Mouse (Mus musculus) lung, embryonic 15.5 days (tissue): ENCODE results near the gene Stac2. TPM values are rescaled to one million over a fixed set of nuclear protein-coding genes. Genes with fewer than 3 reads are reported as not detected.

ENCODE experiments used
- ATAC-seq: fragments of 200-750 bp; cut with Nextera tagmentation; 2 replicates; pipeline ENCODE4 v1.8.0; 2017; ENCODE audit warnings: moderate number of reproducible peaks, borderline replicate concordance; ENCODE audit not compliant: low FRiP score, low TSS enrichment; ENCODE audit errors: extremely low read depth
- H3K27ac ChIP-seq: fragments of 300-500 bp; sonication (generic); 2 replicates; pipeline ENCODE4 v1.5.1; 2015; ENCODE audit warnings: moderate library complexity, mild to moderate bottlenecking, inconsistent platforms
- H3K27me3 ChIP-seq: fragments of 300-500 bp; sonication (generic); 2 replicates; pipeline ENCODE4 v1.6.1; 2015; ENCODE audit warnings: inconsistent platforms
- H3K36me3 ChIP-seq: fragments of 300-500 bp; sonication (generic); 2 replicates; pipeline ENCODE4 v1.6.1; 2015; ENCODE audit warnings: inconsistent platforms
- H3K4me1 ChIP-seq: fragments of 300-500 bp; sonication (generic); 2 replicates; pipeline ENCODE4 v1.6.1; 2015; ENCODE audit warnings: inconsistent platforms
- H3K4me2 ChIP-seq: fragments of 300-500 bp; sonication (generic); 2 replicates; pipeline ENCODE4 v1.6.1; 2015; ENCODE audit warnings: inconsistent platforms, mild to moderate bottlenecking, moderate library complexity
- H3K4me3 ChIP-seq: fragments of 300-500 bp; sonication (generic); 2 replicates; pipeline ENCODE4 v1.5.1; 2015; ENCODE audit warnings: mild to moderate bottlenecking, inconsistent platforms
- H3K9ac ChIP-seq: fragments of 300-500 bp; sonication (generic); 2 replicates; pipeline ENCODE4 v1.6.1; 2015; ENCODE audit warnings: inconsistent platforms
- H3K9me3 ChIP-seq: fragments of 300-500 bp; sonication (generic); 2 replicates; pipeline ENCODE4 v1.6.1; 2016; ENCODE audit warnings: inconsistent platforms
- WGBS: fragments of 180-500 bp; shearing (Covaris S2); methylation state at CpG from one replicate; pipeline ENCODE4 v1.1.7; 2015; 5-methylcytosine and 5-hydroxymethylcytosine counted together
- polyA plus RNA-seq: library from polyadenylated mRNA; unstranded; fragments of >200 nt; fragmentation: Nextera tagmentation; extraction: Ambion mirVana; gene quantifications from 2 replicates; pipeline ENCODE4 v1.2.1, GENCODE M21; 2015

The Stac2 gene
- polyA plus RNA-seq, 1 experiment from 2014 or later = 0.16 TPM

DNA sequence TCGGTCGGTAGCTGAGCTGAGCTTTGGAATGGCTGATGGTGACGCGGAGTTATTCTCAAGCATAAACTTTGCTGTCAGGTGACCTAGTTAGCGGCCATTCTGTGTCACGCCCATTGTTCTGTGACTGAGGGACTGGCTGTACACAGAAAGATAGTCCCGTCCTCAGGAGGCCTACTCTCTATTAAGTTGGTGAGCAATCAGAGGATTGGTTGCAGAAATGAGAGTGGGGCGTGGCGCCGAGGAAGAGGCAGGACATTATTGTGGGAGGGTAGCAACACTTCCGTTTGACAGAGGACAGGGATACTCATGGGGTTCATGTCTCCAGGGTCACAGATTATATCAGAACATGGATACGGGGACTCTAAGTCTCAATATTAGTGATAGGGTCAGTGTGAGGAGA lies 12.9 kb upstream of the Stac2 start:
- no peaks in the 10 kb centered on the region for H3K27me3 ChIP-seq
- H3K4me2 ChIP-seq = no peak overlapping the region
- H3K9ac ChIP-seq = no peak overlapping the region
- H3K4me3 ChIP-seq = no peak overlapping the region
- H3K4me1 ChIP-seq = no peaks in the 10 kb centered on the region
- WGBS = 90% methylated on average over 12 of the region's 12 CpGs
- no peaks in the 10 kb centered on the region for H3K36me3 ChIP-seq
- ATAC-seq = no peak
- no peaks in the 10 kb centered on the region for H3K9me3 ChIP-seq
- H3K27ac ChIP-seq = no peak overlapping the region

GRCm38 (mm10) chr11:98061904-98062562 lies 8.8 kb upstream of the Stac2 start:
- Histone ChIP-seq H3K27ac (no peak overlapping the region), H3K9me3 (no peaks in the 10 kb centered on the region), H3K9ac (no peak overlapping the region), H3K4me2 (no peak overlapping the region), H3K4me1 (no peaks in the 10 kb centered on the region), H3K36me3 (no peaks in the 10 kb centered on the region), H3K27me3 (peaks cover 5% of the 10 kb centered on the region; the same call in 1 of the 2 replicates), H3K4me3 (no peak overlapping the region)
- WGBS = 46% methylated on average over 6 of the region's 6 CpGs
- ATAC-seq = no peak

DNA sequence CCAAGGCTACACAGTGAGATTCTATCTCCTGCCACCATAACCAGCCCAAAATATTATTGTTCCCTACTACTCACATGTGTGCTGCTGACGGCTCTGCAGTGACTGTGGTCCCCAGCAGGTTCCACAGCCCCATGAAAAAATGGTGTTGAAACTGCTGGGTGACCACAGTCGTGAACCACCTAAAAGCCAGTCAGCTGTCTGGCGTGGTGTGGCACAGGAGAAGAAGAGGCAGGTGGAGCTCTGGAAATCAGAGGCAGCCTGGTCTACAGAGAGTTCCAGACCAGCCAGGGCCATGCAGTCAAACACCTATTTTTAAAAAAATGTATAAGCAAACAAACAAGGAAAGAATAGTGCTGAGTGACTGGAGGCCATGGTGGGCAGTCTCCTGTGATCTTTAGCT lies 8.2 kb upstream of the Stac2 start:
- Histone ChIP-seq H3K27ac (no peak overlapping the region), H3K4me2 (no peak overlapping the region), H3K4me3 (no peak overlapping the region), H3K27me3 (peaks cover 7% of the 10 kb centered on the region; the same call in 1 of the 2 replicates), H3K36me3 (no peaks in the 10 kb centered on the region), H3K4me1 (no peaks in the 10 kb centered on the region), H3K9me3 (no peaks in the 10 kb centered on the region), H3K9ac (no peak overlapping the region)
- WGBS = 64% methylated on average over 3 of the region's 3 CpGs
- ATAC-seq = no peak

- no peak overlapping the region for H3K4me3 ChIP-seq
- no peaks in the 10 kb centered on the region for H3K9me3 ChIP-seq
- H3K27me3 ChIP-seq = peaks cover 15% of the 10 kb centered on the region; the same call in 1 of the 2 replicates
- H3K36me3 ChIP-seq = no peaks in the 10 kb centered on the region
- no peaks in the 10 kb centered on the region for H3K4me1 ChIP-seq
- no peak overlapping the region for H3K4me2 ChIP-seq
- H3K27ac ChIP-seq = no peak overlapping the region
- H3K9ac ChIP-seq = no peak overlapping the region
- 57% methylated on average over 5 of the region's 5 CpGs for WGBS
- ATAC-seq = no peak
These were observed 6.9 kb upstream of the Stac2 start for GRCm38 (mm10) chr11:98060104-98060692.

DNA sequence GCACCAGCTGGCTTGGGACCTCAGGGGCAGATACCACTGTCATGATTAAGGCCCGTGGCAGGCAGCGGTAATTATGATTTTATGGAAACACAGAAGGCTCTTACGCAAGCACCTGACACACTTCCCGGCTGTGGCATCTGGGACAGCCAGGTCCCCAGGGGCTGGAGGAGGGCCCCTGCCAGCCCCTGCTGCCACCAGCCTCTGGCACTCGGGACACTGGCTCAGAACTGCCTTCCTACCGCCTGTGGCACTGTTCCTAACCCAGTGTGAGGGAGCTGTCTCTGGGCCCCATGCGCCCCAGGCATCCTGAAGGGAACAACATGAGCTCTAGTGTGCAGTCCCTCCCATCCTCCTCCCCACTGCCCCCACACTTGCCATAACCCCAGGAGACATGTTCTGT lies 6.4 kb upstream of the Stac2 start:
- Histone ChIP-seq H3K36me3 (no peaks in the 10 kb centered on the region), H3K9me3 (no peaks in the 10 kb centered on the region), H3K4me2 (no peak overlapping the region), H3K27ac (no peak overlapping the region), H3K4me1 (no peaks in the 10 kb centered on the region), H3K9ac (no peak overlapping the region), H3K27me3 (peaks cover 20% of the 10 kb centered on the region; the same call in 1 of the 2 replicates), H3K4me3 (no peak overlapping the region)
- ATAC-seq = no peak
- WGBS = 56% methylated on average over 7 of the region's 7 CpGs

DNA sequence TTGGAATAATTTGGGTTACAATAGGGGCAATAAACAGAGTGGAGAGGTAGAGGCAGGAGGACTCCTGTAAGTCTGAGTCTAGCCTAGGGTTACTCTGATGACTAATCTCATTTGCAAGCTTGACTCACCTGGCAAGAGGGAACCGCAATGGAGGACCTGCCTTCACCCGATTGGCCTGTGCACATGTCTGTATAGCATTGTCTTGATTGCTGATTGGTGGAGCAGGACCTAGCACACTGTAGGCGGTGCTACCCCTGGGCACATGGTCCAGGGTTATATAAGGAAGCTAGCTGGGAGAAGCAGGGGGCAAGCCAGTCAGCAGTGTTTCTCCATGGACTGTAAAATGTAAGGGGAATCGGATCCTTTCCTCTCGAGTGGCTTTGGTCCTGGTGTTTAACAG lies 4.7 kb upstream of the Stac2 start:
- H3K4me2 ChIP-seq = no peak overlapping the region
- no peak overlapping the region for H3K9ac ChIP-seq
- H3K27ac ChIP-seq = no peak overlapping the region
- H3K4me1 ChIP-seq = peaks cover 3% of the 10 kb centered on the region
- H3K4me3 ChIP-seq = no peak overlapping the region
- H3K27me3 ChIP-seq = peaks cover 34% of the 10 kb centered on the region
- 79% methylated on average over 5 of the region's 5 CpGs for WGBS
- H3K36me3 ChIP-seq = no peaks in the 10 kb centered on the region
- H3K9me3 ChIP-seq = no peaks in the 10 kb centered on the region
- ATAC-seq = no peak

DNA sequence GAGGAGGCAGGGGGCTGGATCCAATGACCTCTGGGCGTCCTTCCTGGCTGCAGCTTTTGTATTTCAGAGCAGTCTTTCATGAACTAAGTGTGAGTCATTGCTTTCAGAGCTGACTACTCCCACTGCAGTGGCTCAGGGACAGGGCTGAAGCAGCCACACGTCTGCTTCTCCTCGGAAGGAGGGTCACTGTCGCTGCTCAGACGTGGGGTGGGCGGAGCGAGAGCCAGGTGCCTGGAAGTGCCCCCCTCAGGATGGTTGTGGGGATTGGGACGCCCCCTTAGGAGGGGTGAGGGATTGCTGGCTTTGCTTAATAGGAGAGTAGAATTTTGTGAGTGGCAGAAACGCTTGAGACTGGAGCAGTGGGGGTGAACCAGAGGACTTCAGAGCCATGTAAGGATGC lies 4.2 kb upstream of the Stac2 start:
- ATAC-seq = no peak
- Histone ChIP-seq H3K27me3 (peaks cover 39% of the 10 kb centered on the region), H3K9ac (no peak overlapping the region)

GRCm38 (mm10) chr11:98052129-98052988 lies 903 bp downstream of the Stac2 start:
- Histone ChIP-seq H3K4me1 (peaks cover 18% of the 10 kb centered on the region), H3K9ac (peak overlapping the region; percentile 14; the same call in 1 of the 2 replicates), H3K27ac (no peak overlapping the region)

More for the DNA sequence above, 4.2 kb upstream of the Stac2 start:
- H3K4me3 ChIP-seq = no peak overlapping the region
- no peaks in the 10 kb centered on the region for H3K36me3 ChIP-seq
- H3K4me2 ChIP-seq = no peak overlapping the region
- H3K4me1 ChIP-seq = peaks cover 8% of the 10 kb centered on the region
- no peak overlapping the region for H3K27ac ChIP-seq
- H3K9me3 ChIP-seq = no peaks in the 10 kb centered on the region
- WGBS = 25% methylated on average over 9 of the region's 9 CpGs

DNA sequence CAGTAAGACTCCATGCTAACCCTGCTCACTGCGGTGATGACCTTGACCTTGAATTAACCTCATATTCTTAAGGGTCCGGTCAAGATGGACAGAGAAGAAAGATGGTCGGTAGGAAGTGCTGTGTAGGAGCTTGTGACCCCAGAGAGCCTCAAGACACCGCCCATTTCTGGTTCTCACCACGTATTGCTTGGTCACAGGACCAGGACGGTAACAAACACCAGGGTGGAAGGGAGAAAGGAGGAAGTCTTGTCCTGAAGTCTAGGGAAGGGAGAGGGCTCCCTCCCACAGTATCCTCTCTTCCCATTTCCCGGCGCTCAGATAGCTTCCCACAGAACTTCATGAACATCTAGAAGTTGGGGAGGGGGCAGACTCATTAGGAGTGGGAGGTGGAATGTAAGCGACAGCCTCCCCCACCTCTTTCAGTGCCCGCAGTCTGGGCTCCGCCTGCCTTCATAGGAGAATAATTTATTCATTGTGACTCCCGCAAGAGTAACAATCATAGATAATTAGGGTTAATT lies 1.6 kb downstream of the Stac2 start:
- no peak overlapping the region for H3K9ac ChIP-seq
- ATAC-seq = no peak
- H3K9me3 ChIP-seq = no peaks in the 10 kb centered on the region
- no peaks in the 10 kb centered on the region for H3K36me3 ChIP-seq
- H3K4me1 ChIP-seq = peaks cover 18% of the 10 kb centered on the region
- peak overlapping the region; percentile 66 for H3K4me2 ChIP-seq
- H3K4me3 ChIP-seq = peak overlapping the region; percentile 37
- 8% methylated on average over 12 of the region's 12 CpGs for WGBS
- H3K27me3 ChIP-seq = peaks cover 76% of the 10 kb centered on the region
- no peak overlapping the region for H3K27ac ChIP-seq

More at GRCm38 (mm10) chr11:98052129-98052988, 903 bp downstream of the Stac2 start:
- ATAC-seq = no peak
- WGBS = under 1% methylated on average over 79 of the region's 83 CpGs
- Histone ChIP-seq H3K9me3 (no peaks in the 10 kb centered on the region), H3K36me3 (no peaks in the 10 kb centered on the region), H3K4me3 (peak overlapping the region; percentile 37), H3K4me2 (peak overlapping the region; percentile 66), H3K27me3 (peaks cover 80% of the 10 kb centered on the region)

DNA sequence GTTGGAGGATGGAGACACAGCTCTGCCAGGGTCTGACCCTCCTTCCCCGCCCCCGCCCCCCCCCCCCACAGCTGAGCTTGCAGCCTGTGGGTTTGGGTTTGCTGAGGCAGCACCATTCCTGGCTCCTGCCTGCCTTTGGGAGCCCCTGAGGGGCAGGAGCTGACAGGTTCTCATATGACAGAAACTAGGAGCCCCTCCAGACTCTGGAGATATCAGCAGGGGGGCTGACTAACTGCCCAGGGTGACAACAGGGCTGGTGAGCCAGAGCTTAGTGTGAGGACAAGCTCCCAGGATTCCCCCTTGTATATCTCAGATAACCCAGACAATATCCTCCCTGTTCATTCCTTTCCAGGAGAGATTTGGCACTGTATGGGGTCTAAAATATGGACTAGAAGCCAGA lies 2.3 kb downstream of the Stac2 start:
- H3K27ac ChIP-seq = no peak overlapping the region
- 10% methylated on average over 2 of the region's 2 CpGs for WGBS

DNA sequence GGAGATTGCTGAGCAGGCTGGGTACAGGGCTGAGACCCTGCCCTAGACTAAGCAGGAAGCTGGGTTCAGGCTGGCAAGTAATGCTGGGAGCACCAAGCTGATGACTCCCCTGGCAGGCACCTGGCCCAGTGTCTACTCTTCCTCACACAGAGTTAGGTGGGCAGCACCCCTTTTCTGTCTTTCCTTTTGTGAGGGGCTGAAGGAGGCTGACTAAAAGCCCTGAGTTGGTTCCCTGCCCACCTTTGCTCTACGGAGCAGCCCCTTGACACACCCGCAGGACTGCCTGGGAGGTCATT lies 2.8 kb downstream of the Stac2 start:
- H3K9me3 ChIP-seq = no peaks in the 10 kb centered on the region
- H3K4me1 ChIP-seq = peaks cover 18% of the 10 kb centered on the region
- no peak overlapping the region for H3K27ac ChIP-seq
- H3K4me2 ChIP-seq = no peak overlapping the region
- ATAC-seq = no peak
- H3K4me3 ChIP-seq = no peak overlapping the region
- H3K36me3 ChIP-seq = no peaks in the 10 kb centered on the region
- H3K9ac ChIP-seq = no peak overlapping the region
- peaks cover 70% of the 10 kb centered on the region for H3K27me3 ChIP-seq
- 48% methylated on average over 2 of the region's 2 CpGs for WGBS

More for the DNA sequence above, 2.3 kb downstream of the Stac2 start:
- no peak for ATAC-seq
- no peak overlapping the region for H3K4me3 ChIP-seq
- no peak overlapping the region for H3K4me2 ChIP-seq
- H3K4me1 ChIP-seq = peaks cover 18% of the 10 kb centered on the region
- no peak overlapping the region for H3K9ac ChIP-seq
- H3K27me3 ChIP-seq = peaks cover 75% of the 10 kb centered on the region
- no peaks in the 10 kb centered on the region for H3K36me3 ChIP-seq
- no peaks in the 10 kb centered on the region for H3K9me3 ChIP-seq
